Mouse (Mus musculus): ENCODE results near the gene Gm20388. TPM values are rescaled to one million over a fixed set of nuclear protein-coding genes. Genes with fewer than 3 reads are reported as not detected.
A peak's percentile ranks its signal among the peaks of the same experiment; 100 is the strongest.

Gm20388 gene
- polyA plus RNA-seq, 1 experiment from 2014 or later: 3.6 TPM

- Histone ChIP-seq H3K27me3 (replicated peaks; ENCODE audit: low read depth, poor library complexity, severe bottlenecking) (peaks cover 38% of the 10 kb centered on the region), H3K4me3 (peak overlapping the region; percentile 87), H3K27ac (replicated peaks) (peak overlapping the region; percentile 40; the same call in 1 of the 2 replicates), H3K36me3 (replicated peaks) (0 out of 2 replicates have a peak, but pooled peaks cover 2% of the 10 kb centered on the region), H3K4me1 (peaks cover 97% of the 10 kb centered on the region), H3K9me3 (no peaks in the 10 kb centered on the region)
- 49% methylated on average over 14 of the region's 14 CpGs for WGBS
- DNase-seq (ENCODE audit: low spot score): no peak
These were observed 581.7 kb downstream of the Gm20388 start for GRCm38 (mm10) chr8:120492193-120492880.

- 0 out of 2 replicates have a peak overlapping the region, but pooled peaks have one; percentile 40 for H3K27ac ChIP-seq (replicated peaks)
- no peaks in the 10 kb centered on the region for H3K9me3 ChIP-seq
- H3K36me3 ChIP-seq (replicated peaks): 0 out of 2 replicates have a peak, but pooled peaks cover 2% of the 10 kb centered on the region
- peaks cover 38% of the 10 kb centered on the region for H3K27me3 ChIP-seq (replicated peaks; ENCODE audit: low read depth, poor library complexity, severe bottlenecking)
- no peak for DNase-seq (ENCODE audit: low spot score)
- peak overlapping the region; percentile 87 for H3K4me3 ChIP-seq
- H3K4me1 ChIP-seq: peaks cover 97% of the 10 kb centered on the region
- 47% methylated on average over 4 of the region's 4 CpGs for WGBS
These were observed 582.2 kb downstream of the Gm20388 start for GRCm38 (mm10) chr8:120492881-120493220.

- WGBS: 71% methylated on average over 16 of the region's 16 CpGs
- Histone ChIP-seq H3K4me1 (peaks cover 97% of the 10 kb centered on the region), H3K27ac (replicated peaks) (no peak overlapping the region), H3K36me3 (replicated peaks) (0 out of 2 replicates have a peak, but pooled peaks cover 2% of the 10 kb centered on the region), H3K27me3 (replicated peaks; ENCODE audit: low read depth, poor library complexity, severe bottlenecking) (peaks cover 38% of the 10 kb centered on the region), H3K9me3 (no peaks in the 10 kb centered on the region), H3K4me3 (no peak overlapping the region)
- no peak for DNase-seq (ENCODE audit: low spot score)
These were observed 583.1 kb downstream of the Gm20388 start for GRCm38 (mm10) chr8:120493508-120494464.

- H3K9me3 ChIP-seq: no peaks in the 10 kb centered on the region
- WGBS: 57% methylated on average over 15 of the region's 15 CpGs
- H3K4me1 ChIP-seq: peaks cover 96% of the 10 kb centered on the region
- H3K4me3 ChIP-seq: no peak overlapping the region
- DNase-seq (ENCODE audit: low spot score): no peak
- 0 out of 2 replicates have a peak, but pooled peaks cover 2% of the 10 kb centered on the region for H3K36me3 ChIP-seq (replicated peaks)
- peaks cover 35% of the 10 kb centered on the region for H3K27me3 ChIP-seq (replicated peaks; ENCODE audit: low read depth, poor library complexity, severe bottlenecking)
- peak overlapping the region; percentile 45 for H3K27ac ChIP-seq (replicated peaks)
These were observed 584.3 kb downstream of the Gm20388 start for GRCm38 (mm10) chr8:120494903-120495302.

- Histone ChIP-seq H3K27ac (replicated peaks) (no peak overlapping the region; the same call in 1 of the 2 replicates), H3K9me3 (no peaks in the 10 kb centered on the region), H3K27me3 (replicated peaks; ENCODE audit: low read depth, poor library complexity, severe bottlenecking) (peaks cover 35% of the 10 kb centered on the region), H3K4me3 (no peak overlapping the region), H3K4me1 (peaks cover 96% of the 10 kb centered on the region), H3K36me3 (replicated peaks) (0 out of 2 replicates have a peak, but pooled peaks cover 2% of the 10 kb centered on the region)
- no peak for DNase-seq (ENCODE audit: low spot score)
- 74% methylated on average over 5 of the region's 5 CpGs for WGBS
These were observed 584.8 kb downstream of the Gm20388 start for GRCm38 (mm10) chr8:120495461-120495860.

DNA sequence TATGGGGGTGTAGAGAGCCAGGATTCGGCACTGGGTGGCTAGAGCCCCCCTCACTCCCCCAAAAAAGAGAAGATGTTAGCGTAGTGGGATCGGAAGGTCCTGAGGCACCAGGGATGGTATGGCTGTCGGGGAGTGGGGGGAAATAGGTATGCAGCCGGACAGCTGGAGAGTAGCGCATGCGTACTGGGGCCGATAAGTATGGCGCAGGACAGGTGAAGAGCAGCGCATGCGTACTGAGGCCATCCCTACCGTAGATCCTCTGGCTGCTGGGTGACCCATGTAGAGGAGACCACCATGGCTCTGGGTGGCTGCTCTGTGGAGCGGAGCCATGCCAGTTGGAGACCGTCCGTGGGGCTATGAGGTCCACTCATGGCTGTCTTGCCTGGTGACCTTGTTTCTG lies 585.8 kb downstream of the Gm20388 start:
- 98% methylated on average over 15 of the region's 15 CpGs for WGBS
- no peak overlapping the region for H3K27ac ChIP-seq (replicated peaks)

DNA sequence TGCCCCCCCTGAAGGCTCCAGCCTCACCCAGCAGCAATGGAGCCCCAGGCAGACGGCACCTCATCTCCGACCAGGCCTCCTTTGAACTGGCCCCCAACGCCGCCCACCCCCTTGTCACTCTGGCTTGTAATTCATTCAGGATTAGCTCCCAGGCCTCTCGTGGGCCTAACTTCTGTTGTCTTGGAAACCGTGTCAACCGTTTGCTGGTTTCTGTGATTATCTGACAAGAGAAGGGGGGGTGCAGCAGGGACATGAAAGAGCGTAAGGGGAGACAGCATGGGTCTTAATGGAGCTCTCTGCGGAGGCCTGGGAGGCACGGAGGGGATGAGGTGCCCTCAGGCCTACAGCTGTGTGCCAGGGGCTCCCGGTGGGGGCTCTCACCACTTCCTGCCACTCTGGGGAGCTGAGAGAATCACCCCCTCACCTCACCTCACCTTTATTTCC lies 586.9 kb downstream of the Gm20388 start:
- DNase-seq (ENCODE audit: low spot score): peak; percentile 56
- 0 out of 2 replicates have a peak, but pooled peaks cover 2% of the 10 kb centered on the region for H3K36me3 ChIP-seq (replicated peaks)
- H3K27ac ChIP-seq (replicated peaks): peak overlapping the region; percentile 73
- H3K9me3 ChIP-seq: no peaks in the 10 kb centered on the region
- peak overlapping the region; percentile 38 for H3K4me3 ChIP-seq
- H3K4me1 ChIP-seq: peaks cover 96% of the 10 kb centered on the region
- peaks cover 35% of the 10 kb centered on the region for H3K27me3 ChIP-seq (replicated peaks; ENCODE audit: low read depth, poor library complexity, severe bottlenecking)
- 18% methylated on average over 11 of the region's 11 CpGs for WGBS

More for the DNA sequence above, 585.8 kb downstream of the Gm20388 start:
- H3K36me3 ChIP-seq (replicated peaks): 0 out of 2 replicates have a peak, but pooled peaks cover 2% of the 10 kb centered on the region
- H3K27me3 ChIP-seq (replicated peaks; ENCODE audit: low read depth, poor library complexity, severe bottlenecking): peaks cover 35% of the 10 kb centered on the region
- peaks cover 96% of the 10 kb centered on the region for H3K4me1 ChIP-seq
- no peak for DNase-seq (ENCODE audit: low spot score)
- H3K9me3 ChIP-seq: no peaks in the 10 kb centered on the region
- H3K4me3 ChIP-seq: no peak overlapping the region

DNA sequence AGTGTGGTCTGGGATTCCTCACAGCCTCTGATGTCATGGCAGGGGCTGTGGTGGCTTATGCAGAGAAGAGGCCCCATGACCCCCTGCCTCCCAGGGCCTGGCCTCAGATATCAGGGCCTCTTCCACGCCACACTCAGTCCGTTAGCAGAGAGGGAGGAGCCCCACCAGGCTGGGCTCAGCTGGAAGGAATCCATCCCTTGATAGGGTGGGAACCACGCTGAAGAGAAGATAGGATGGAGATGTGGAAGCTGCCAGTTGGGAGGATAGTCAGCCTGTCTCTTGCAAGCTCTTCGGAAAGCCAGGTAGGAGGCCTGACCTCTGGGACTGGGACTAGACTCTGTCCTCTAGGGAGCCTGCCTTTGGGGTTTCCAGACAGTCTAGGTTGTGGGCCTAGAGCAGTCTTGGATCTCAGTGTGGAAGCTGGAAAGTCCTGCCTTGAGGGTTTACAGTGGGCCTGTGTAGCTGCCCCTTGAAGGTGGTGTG lies 587.7 kb downstream of the Gm20388 start:
- H3K9me3 ChIP-seq: no peaks in the 10 kb centered on the region
- no peak for DNase-seq (ENCODE audit: low spot score)
- H3K4me1 ChIP-seq: peaks cover 96% of the 10 kb centered on the region
- H3K4me3 ChIP-seq: peak overlapping the region; percentile 38
- H3K27me3 ChIP-seq (replicated peaks; ENCODE audit: low read depth, poor library complexity, severe bottlenecking): peaks cover 31% of the 10 kb centered on the region; the same call in 1 of the 2 replicates
- peak overlapping the region; percentile 73 for H3K27ac ChIP-seq (replicated peaks)
- H3K36me3 ChIP-seq (replicated peaks): 0 out of 2 replicates have a peak, but pooled peaks cover 2% of the 10 kb centered on the region
- WGBS: 23% methylated on average over 4 of the region's 4 CpGs

DNA sequence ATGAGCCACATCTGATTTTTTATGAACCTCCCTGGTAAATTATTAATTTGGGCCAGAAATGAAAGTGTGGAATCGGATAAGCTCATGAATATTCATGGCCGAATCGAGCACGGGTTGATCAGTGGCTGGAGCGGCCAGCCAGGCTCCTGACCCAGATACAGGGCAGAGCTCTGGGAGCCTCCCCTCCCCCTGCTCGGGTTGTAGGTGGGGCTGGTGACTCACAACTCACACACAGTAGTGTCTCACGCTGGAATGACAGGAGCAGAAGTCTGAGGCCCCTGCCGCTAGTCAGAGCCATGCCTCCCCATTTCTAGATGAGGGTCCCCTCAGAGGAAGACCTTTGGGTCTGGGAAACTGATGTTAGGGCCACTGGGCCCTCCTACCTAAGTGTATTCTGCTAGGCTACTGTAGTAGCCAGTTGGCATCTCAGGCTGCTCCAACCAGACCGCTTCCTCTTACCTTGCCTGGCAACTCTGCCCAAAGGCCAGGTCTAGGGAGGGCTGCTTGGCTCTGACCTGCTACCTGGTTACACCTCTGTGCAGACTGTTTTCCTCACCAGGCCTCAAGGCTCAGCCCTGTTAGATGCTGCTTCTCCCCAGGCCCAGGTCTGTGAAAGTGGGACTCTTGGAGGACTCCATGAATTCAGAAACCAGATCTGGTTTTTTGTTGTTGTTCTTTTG lies 588.4 kb downstream of the Gm20388 start:
- H3K4me1 ChIP-seq: peaks cover 96% of the 10 kb centered on the region
- H3K27me3 ChIP-seq (replicated peaks; ENCODE audit: low read depth, poor library complexity, severe bottlenecking): peaks cover 31% of the 10 kb centered on the region; the same call in 1 of the 2 replicates
- H3K27ac ChIP-seq (replicated peaks): peak overlapping the region; percentile 73
- peak; percentile 55 for DNase-seq (ENCODE audit: low spot score)
- 0 out of 2 replicates have a peak, but pooled peaks cover 2% of the 10 kb centered on the region for H3K36me3 ChIP-seq (replicated peaks)
- peak overlapping the region; percentile 38 for H3K4me3 ChIP-seq
- H3K9me3 ChIP-seq: no peaks in the 10 kb centered on the region
- 21% methylated on average over 9 of the region's 9 CpGs for WGBS

- Histone ChIP-seq H3K4me1 (peaks cover 96% of the 10 kb centered on the region), H3K27ac (replicated peaks) (0 out of 2 replicates have a peak overlapping the region, but pooled peaks have one; percentile 44), H3K4me3 (no peak overlapping the region), H3K27me3 (replicated peaks; ENCODE audit: low read depth, poor library complexity, severe bottlenecking) (peaks cover 31% of the 10 kb centered on the region; the same call in 1 of the 2 replicates), H3K36me3 (replicated peaks) (0 out of 2 replicates have a peak, but pooled peaks cover 2% of the 10 kb centered on the region), H3K9me3 (no peaks in the 10 kb centered on the region)
- WGBS: 67% methylated on average over 8 of the region's 8 CpGs
- no peak for DNase-seq (ENCODE audit: low spot score)
These were observed 590.1 kb downstream of the Gm20388 start for GRCm38 (mm10) chr8:120500701-120501261.

- Histone ChIP-seq H3K4me1 (peaks cover 99% of the 10 kb centered on the region), H3K4me3 (no peak overlapping the region), H3K9me3 (no peaks in the 10 kb centered on the region), H3K27me3 (replicated peaks; ENCODE audit: low read depth, poor library complexity, severe bottlenecking) (peaks cover 37% of the 10 kb centered on the region), H3K36me3 (replicated peaks) (no peaks in the 10 kb centered on the region), H3K27ac (replicated peaks) (no peak overlapping the region)
- no peak for DNase-seq (ENCODE audit: low spot score)
- WGBS: 83% methylated on average over 5 of the region's 5 CpGs
These were observed 590.8 kb downstream of the Gm20388 start for GRCm38 (mm10) chr8:120501426-120501825.

All from embryonic facial prominence, embryonic 10.5 days (tissue).